Mouse (Mus musculus) embryo, embryonic 11 days (tissue): ENCODE measurements around the gene Zfp710.
"Not testable (repeated sequence)": the region's sequence is repeated elsewhere in the genome, so short reads cannot be mapped to it uniquely, and the experiment has no call there.

Experiments
- DNase-seq: peaks from one replicate; pipeline ENCODE4 v3.0.0-alpha.2; 2015

Gene Zfp710

GRCm38 (mm10) chr7:80026990-80027635, 2.5 kb downstream of the Zfp710 start:
- DNase-seq, result peak; percentile 75

GRCm38 (mm10) chr7:80027636-80028417, 3.2 kb downstream of the Zfp710 start:
- peak; percentile 44 for DNase-seq

DNA sequence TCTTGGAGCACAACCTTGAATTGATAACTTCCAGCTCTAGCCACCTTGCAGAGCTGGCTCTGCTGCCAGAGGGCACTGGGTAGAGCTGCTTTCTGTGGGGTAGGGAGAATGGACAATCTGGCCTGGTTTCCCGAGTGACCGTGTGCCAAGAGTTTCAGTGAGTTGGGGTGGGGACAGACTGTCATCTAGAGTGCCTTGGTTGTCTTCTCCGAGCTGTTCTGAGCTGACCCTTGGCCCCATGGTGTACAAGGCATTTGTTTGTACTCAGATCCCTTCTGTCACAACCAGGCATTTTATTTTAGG, 3.8 kb downstream of the Zfp710 start:
- no peak for DNase-seq

GRCm38 (mm10) chr7:80030009-80030408, 5.4 kb downstream of the Zfp710 start:
- DNase-seq, result no peak

DNA sequence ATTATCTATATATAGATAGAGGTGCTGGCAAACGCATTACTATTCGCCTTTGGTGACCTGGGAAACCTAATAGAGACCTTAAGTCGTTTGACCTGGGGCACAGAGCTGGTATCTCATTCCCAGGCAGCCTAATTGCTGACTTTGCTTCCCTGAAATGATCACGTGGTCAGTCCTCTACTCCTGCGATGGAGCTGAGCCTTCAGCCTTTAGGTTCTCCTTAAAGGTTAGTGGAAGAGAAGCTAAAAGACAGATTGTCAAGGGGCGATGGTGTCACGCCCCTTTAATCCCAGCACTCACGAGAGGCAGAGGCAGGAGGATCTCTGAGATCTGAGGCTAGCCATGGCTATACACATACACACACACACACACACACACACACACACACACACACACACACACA, 5.9 kb downstream of the Zfp710 start:
- no peak for DNase-seq

DNA sequence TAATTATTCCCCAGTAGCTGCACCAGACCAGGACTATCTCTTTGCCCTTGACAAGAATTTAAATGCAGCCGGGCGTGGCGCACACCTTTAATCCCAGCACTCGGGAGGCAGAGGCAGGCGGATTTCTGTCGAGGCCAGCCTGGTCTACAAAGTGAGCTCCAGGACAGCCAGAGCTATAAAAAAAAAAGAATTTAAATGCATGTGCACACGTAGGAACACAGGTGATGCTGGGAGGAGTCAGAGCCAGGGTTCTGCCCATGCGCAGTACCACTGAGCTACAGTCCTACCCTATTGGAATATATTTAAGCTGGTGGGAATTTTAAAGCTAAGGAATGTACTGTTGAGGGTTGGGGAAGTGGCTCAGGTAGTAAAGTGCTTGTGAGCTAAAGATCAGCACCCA, 6.4 kb downstream of the Zfp710 start:
- DNase-seq, result no peak

DNA sequence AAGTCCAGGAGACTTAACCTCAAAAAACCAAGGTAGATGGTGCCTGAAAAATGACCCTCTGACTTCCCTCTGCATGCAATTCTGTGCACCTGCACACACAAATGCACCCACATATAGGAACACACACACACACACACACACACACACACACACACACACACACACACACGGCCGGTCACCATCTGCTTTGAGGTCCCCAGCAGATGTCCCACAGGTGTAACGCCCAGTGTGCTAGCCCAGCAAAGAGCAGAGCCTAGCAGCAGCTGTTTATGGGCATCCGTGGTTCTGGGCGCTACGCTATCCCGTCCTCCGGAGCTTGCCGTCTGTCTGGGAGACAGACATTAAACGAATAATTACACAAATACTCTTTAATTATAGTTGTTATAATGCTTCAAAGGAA, 6.9 kb downstream of the Zfp710 start:
- no peak for DNase-seq

GRCm38 (mm10) chr7:80032216-80033052, 7.8 kb downstream of the Zfp710 start:
- DNase-seq, result no peak

DNA sequence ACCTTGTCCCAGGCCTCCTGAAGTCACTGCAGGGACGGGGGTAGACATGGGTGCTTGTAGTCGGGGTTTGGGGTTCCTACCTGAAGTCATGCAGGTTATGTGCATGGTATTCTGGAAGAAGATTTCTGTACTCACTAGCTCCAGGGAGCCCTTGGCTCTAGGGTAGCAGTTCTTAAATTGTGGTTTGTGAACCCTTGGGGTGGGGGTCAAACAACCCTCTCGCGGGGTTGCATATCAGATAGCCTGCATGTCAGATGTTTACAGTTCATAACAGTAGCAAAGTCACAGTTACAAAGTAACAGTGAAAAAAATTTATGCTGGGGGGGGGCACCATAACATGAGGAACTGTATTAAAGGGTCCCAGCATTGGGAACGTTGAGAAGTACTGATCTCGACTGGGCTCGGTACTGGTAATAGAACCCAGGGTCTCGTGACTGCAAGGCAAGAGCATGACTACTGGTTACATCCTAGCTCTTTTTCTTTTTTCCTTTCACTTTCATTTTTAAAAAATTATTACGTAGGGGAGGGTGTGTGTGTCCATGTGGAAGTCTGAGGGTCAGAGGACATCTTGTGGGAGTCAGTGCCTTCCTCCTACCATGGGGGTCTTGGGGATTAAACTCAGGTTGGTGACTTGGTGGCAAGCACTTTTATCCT, 8.6 kb downstream of the Zfp710 start:
- DNase-seq, result no peak

- DNase-seq, result no peak
Observed at GRCm38 (mm10) chr7:80033771-80034170, 9.2 kb downstream of the Zfp710 start.

GRCm38 (mm10) chr7:80035086-80035485, 10.5 kb downstream of the Zfp710 start:
- DNase-seq, result no peak

DNA sequence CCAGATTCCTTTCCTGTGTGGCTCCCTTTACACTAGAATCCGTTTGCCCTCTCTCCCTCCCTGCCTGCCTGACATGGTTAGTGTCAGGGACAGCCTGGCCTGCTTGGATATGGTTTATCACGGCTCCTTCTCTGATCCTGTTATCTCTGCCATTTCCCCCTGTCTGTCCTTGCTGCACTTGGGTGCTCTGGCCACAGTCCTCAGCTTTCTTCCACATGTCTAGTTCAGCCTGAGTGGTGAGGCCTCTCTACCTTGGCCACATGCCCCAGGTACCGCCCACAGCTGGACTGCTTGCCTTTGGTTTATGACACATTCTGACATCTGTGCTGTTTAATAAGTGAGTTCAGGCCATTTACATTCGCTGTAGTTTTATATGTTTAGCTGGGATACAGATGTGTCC, 11.1 kb downstream of the Zfp710 start:
- no peak for DNase-seq

DNA sequence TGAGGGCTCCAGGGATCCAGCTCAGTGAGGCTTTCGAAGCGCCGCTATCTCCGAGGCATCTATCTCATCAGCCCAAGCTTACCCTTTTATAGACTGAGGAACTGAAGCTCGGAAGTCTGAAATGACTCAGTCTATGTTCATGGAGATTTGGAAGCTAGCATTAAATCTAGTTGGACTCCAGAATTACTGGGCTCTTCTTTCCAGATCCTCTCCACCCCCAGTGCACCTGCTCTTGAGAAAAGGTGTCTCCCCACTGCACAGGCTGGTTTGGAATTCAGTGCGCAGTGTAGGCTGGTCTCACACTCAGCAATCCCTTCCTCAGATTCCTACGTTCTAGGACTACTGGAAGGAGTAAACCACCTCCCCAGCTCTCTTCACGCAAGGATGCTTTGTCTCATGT, 15.1 kb downstream of the Zfp710 start:
- no peak for DNase-seq

GRCm38 (mm10) chr7:80044170-80044569, 19.6 kb downstream of the Zfp710 start:
- DNase-seq, result no peak

GRCm38 (mm10) chr7:80047041-80047440, 22.4 kb downstream of the Zfp710 start:
- no peak for DNase-seq

GRCm38 (mm10) chr7:80049746-80050145, 25.1 kb downstream of the Zfp710 start:
- no peak for DNase-seq

GRCm38 (mm10) chr7:80050382-80050781, 25.8 kb downstream of the Zfp710 start:
- DNase-seq, result not testable (repeated sequence)

DNA sequence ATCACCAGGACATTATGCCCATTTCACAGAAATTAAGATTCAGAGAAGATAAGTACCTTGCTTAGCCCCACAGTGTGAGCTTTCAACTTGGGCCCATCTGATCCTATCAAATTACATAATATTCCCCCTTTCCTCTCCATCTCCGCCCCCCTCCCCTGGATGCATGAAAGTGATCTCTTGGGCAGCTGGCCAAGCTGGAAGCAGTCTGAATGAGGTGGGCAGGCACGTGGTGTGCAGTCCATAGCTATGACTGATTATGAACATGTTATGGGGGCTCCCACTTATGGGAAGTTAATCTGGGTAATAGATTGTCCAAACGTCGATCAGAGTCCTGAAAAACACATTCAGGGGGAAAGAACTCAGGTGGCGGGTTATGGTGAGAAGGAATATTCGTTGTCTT, 27.2 kb downstream of the Zfp710 start:
- no peak for DNase-seq

DNA sequence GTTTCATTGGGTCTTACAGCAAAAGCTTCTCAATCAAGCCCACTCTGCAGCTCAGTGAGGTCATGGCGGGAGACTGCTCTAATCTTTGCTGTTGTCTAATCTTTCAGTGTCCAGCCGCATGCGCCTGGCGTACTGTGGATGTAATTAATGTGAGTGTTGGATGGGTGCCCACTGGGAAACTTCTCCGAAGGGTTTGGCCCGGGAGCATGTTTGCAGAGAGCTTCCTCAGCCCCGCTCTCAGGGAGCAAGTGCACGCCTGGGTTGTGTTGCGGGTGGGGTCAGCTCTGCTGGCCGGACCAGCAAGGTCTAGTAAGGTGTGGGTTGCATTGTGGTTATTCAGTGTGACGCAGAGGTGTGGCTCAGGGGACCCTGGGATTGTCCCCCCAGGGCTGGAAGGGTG, 27.6 kb downstream of the Zfp710 start:
- no peak for DNase-seq

- DNase-seq, result no peak
Observed at GRCm38 (mm10) chr7:80053147-80053546, 28.5 kb downstream of the Zfp710 start.

GRCm38 (mm10) chr7:80055781-80056180, 31.2 kb downstream of the Zfp710 start:
- DNase-seq, result no peak

GRCm38 (mm10) chr7:80057002-80057691, 32.5 kb downstream of the Zfp710 start:
- no peak for DNase-seq

GRCm38 (mm10) chr7:80057781-80058180, 33.2 kb downstream of the Zfp710 start:
- DNase-seq, result peak; percentile 63
